Mouse (Mus musculus) CD4-positive helper T cell, adult 2 months (primary cell): Measurements from ENCODE around the gene Galr2.

Experiments
- DNase-seq: peaks from one replicate; pipeline ENCODE4 v3.0.0-alpha.2; 2012; ENCODE audit warnings: low read depth, missing footprints, low spot score

Gene Galr2

DNA sequence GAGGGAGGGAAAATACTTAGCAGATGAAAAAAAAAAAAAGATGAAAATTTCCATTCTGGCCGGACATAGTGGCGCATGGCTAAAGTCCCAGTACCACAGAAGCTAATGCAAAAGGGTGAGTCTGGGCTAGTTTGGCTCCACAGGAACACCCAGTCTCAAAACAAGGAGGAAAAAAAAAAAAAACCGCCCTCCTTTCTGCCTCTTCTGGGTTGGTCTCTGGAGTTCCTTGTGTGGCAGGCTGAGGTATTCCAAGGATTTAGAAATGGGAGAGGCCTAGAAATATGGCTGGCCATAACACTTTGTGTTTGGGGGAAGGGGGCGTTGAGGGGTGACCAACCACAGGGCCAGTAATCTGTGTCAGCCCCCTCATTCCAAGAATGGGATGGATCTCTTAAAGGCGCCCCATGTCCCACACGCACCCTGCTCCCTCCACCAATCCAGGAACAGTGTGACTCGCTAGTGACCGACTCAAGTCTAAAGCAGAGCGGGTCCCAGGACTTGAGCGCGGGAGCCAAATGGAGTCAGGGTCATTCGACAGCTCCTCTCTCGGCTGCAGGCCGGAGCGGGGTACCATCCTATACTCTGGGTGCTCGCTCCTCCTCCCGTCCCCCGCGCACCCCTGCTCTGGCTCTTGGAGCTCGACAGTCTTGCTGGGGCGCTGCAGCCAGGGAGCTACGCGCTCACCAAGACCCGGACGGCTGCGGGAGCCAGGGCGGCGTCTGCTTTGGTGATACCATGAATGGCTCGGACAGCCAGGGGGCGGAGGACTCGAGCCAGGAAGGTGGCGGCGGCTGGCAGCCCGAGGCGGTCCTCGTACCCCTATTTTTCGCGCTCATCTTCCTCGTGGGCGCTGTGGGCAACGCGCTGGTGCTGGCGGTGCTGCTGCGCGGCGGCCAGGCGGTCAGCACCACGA, at the start of gene Galr2:
Gene Galr2 (plus strand): TSS at position 189 of the 913 bp plus-strand sequence.
- DNase-seq, result no peak

DNA sequence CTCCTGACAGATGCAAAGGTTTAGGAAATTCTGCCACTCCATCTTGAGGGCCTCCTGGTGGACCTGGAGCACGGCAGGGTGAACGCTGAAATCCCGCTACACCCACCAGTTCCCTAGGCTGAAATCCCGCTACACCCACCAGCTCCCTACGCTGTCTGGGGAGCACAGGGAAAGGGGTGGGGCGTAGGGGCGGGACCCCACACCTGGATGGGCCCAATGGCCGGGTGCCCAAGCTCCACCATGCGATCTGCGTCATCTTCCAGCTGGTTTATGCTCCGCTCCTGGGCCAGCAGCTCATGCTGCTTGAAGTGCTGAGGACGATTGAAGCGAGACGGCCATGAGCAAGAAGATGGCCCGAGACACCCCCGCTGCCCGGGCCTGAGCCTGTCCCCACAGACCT, 48.3 kb upstream of the Galr2 start:
- no peak for DNase-seq

DNA sequence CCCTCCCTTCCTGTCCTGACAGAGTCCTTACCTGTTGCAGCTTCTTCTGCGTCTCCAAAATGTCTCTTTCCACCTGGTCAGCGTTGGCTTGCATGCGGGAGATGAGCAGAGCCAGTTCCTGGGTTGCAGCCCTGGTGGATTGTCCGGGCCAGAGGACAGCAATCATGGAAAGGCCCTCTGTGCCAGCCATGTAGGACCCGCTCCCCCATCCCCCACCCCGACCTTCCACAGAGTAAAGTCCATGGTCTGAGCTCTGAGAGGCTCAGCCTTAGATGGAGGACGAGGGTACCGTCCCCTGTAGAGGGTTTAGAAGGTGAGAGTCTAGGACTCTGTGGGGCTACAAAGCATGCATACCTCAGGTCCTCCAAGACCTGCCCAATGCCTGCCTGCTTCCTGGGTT, 45.8 kb upstream of the Galr2 start:
- DNase-seq, result no peak

DNA sequence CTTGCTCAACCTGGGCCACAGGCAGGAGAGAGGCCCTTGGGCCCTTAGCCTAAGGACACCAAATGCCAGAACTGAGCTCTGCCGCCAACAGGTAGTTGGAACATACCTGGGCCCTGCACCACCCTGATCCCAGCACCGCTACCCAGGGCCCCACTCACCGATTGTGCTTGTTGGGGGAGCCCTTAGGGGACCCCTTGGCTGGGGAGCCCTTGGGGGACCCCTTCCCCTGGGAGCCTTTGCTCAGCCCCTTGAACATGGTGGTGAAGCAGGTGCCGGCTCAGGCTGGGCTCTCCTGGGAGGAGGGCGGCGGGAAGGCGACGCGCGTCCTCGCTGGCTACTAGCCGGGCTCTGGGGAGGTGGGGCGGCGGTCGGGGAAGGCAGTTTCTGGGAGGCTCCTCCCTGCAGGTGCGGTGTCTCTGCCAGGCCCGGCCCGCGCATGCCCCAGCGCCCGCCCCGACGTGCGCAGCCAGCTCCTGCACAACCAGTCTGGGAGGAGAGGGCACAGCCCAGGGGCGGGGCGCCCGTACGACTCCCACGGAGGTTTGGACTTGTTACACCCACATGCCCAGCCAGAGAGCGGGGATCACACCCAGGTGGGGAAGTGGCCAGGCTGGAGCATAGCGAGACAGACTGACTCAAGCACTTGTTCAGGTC, 42.9 kb upstream of the Galr2 start, which contains the start of gene Evpl:
Gene Evpl (minus strand): TSS at position 336 of the 654 bp plus-strand sequence.
- DNase-seq, result peak; percentile 77

DNA sequence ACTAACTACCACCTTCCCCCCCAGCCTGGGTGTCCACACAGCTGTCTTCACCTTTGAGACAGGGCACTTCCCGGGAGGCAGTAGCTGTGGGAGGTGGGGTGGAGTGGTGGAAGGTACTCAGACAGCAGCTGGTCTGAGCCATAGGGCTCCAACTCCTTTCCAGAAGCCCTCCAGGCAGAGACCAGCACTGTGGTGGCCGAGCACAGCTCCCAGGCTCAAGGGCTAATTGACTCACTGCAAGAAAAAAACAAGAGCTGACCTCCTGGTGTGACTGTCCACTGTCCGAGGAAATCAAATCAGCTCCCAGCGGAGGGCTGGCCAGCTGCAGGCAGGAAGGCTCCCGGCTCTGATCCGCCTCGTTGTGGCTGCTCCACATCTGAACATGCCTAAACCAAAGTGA, 40.9 kb upstream of the Galr2 start:
- no peak for DNase-seq

DNA sequence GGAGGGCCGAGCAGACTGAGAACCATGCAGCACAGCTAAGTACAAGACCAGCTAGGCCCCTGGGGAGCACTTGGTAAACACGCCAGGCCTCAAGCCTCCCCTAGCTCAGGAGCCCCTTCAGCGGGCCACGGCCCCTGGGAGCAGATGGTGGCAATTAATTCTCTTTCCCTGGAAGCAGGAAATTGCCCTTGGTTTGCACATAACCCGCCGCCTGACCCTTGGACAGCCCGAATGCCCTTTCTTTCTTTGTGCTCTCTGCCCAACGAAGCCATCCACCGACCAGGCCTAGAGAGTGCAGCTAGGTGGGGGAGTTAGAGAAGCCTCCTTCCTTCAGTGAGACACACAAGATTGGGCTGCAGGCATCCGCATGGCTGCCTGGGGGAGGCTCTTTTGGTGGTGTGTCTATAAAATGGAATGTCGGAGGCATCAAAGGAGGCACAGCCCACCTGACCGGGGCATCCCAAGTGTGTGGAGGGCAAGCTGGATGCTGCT, 38.9 kb upstream of the Galr2 start:
- DNase-seq, result no peak

DNA sequence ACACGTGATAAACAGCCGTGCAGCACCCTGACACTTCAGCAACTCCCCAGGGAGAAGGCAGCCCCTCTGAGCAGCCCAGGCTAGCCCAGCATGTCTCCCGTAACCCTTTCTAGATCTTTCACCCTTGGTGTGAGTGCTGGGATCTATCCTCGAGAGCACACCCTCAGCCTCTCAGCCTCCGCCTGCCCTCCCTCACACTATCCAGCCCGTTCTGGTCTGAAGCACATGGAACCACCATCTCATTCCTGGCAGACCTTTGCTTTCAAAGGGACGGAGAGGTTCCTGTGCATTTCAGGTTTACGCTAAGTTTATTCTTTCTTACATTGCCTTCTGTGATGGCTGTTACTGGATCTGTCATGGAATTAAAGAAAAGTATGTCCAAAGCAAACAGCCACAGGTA, 36.2 kb upstream of the Galr2 start:
- no peak for DNase-seq

DNA sequence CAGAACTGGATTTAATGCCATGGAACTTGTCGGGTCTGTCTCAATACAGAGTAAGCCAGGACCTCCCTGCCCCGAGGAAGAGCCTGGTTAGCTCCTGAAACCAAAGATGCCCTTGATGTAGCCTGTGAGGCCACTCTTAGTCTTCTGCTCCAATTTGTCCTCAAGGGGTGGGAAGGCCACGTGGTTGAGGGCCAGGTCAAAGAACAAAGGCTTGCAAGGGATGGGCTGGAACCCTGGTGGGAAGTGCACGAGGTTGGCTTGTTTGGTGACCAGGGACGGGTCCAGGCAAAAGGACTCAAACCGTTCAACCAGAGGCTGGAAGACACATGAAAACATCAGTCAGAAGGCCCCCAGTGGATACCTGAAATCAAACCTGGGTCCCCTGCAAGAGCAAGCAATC, 35.1 kb upstream of the Galr2 start:
- no peak for DNase-seq

DNA sequence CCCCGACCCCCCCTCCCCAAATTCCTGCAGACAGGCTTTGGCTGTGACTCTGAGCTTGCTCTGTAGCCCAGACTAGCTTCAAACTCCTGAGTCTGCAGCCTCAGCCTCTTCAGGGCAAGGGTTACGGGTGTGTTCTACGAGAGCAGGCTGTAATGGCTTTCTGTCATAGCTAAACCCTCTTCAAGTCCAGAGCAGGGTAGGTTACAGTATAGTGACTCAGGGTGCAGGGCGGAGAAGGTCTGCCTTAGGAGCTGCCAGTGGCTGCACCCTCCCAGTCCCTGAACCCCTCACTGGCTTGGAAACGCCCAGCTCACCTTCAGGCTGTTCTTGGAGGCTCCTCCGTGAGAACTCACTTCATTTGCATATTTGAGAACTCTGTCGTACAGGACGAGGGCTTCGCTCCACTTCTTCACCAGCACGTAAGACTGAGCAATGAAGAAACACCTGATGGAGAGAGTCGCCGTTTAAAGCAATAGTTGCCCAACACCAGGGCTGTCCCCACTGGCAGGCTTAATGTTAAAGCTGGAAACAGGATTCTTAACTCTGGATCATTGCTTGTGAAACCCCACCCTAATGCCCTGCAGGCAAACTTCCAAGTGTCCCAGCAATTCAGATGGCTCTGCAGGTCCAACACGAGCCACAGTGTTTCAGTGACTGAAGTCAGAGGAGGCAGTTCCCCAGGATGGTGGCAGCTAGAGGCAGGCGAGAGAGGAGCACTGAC, 33.1 kb upstream of the Galr2 start:
- no peak for DNase-seq

DNA sequence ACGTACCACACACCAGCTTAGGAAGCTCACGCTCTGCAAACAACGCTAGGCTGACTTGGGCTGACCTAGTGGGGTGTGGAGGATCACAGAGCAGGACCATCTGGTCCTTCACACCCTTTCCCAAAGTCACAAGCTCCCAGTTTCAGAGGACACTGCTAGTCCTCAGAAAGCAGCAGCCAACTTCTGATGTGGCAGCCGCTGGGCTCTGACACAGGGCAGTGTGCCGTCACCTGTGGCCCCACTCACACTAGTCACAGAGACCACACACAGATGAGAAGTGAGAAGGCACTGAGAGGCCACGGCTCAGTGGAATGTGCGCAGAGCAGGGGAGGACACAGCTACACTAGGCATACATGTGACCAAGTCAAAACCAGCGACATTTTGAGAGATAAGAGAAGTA, 29.8 kb upstream of the Galr2 start:
- no peak for DNase-seq

DNA sequence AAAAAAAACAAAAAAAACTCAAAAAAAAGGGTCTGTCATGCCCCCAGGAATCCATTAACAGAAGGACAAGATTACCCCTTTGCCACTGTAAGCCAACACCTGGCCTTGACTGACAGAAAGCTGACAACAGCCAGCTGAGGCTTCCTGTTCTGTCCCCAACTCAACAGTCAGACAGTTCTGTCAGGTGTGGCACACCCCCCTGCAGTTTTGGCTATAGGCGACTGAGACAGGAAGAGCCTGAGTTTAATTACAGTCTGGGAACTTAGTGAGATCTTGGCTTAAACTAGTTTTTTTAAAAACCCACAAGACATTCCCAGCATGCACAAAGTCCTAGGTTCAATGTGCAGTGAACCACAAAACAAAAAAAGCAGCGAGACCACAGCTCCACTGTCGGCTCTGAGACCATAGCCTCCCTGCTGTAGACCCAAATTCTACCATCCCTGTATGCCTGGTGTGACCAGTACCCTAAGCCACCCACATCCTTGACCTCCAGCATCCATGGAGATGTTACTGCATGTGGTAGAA, 27.6 kb upstream of the Galr2 start:
- DNase-seq, result peak; percentile 22

DNA sequence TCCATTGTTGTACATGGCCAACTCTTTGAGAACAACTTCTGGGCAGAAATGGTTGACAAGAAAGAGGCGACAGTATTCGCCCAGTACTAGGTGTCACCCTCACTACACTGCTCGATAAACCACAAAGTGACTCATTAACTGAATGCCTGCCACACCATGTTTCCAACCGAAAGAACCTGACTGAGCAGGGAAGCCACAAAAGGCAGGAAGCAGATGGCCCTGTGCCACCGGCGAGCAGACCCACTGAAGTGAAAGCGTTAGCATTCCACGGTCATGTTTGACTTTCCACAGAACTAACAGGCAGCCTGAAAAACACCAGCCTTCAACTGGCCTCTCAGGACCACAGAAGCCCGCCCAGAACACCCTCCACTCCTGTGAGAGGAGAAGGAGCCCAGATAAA, 26.1 kb upstream of the Galr2 start:
- peak; percentile 82 for DNase-seq

DNA sequence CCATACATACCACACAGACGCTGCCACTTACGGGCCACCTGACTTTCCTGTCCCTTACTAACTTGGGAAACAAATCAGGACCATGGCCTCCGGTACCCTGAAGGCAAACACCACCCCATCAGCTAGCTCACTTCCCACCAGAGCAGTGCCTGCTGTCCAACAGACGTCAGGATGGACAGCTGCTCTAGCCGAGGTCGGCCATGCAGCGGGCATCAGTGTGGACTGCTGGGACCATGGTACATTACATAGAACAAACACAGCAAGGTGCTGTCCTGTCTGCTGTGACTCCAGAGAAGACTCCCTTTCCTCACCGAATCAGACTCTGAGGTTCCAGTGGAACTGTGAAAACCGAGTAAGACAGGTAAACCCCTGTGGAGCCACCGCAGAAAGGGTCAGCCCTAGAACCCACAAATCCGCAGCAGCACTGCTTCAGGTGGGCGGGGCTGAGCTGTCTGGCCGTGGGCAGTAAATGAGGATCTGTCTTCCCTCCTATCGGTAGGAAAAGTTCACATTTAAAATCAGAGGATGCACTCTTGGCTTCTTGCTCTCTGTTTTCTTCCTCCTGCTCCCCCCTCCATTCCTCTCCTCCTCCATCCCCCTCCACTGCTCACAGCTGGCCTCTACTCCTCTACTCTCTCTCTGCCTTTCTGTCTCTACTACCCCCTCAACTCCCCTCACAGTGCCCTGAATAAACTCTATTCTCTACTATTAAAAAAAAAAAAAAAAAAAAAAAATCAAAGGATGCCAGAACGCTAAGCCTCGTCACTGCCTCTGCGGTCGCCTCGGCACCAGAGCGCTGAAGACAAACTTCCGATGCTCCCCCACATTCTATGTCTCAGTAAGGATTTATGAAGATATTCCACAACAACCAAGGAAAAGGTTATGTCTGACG, 25.4 kb upstream of the Galr2 start:
- DNase-seq, result peak; percentile 50

DNA sequence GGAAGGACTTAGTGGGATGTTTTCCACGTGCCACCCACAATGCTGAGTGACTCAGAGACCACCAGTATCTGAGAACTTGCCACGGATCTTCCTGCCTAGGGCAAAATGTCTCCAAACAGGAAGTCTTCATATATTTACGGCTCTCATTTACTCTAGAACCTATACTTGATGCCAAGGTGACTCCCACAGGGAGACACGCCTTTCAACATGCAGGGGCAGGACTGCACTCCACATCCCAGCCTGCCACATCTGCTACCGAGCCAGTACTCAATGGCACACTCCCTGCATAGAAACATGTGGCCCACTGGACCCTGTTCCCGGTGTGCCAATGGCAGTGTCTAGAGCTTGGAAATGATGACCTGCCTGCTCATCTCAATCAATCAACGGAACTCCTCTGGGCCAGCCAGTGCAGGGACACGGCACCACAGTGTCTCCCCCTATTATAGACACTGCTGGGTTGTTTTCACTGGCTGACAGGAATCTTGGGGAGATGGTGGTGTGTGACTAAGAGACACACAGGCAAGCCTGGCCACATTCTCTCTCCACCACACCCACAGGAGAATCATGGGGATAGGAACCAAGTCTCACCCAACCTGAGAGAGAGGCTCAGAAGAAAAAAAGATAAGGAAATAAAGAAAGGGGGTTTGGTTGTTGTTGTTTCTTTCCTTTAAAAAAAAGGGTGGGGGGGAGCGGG, 24.6 kb upstream of the Galr2 start:
- peak; percentile 68 for DNase-seq

DNA sequence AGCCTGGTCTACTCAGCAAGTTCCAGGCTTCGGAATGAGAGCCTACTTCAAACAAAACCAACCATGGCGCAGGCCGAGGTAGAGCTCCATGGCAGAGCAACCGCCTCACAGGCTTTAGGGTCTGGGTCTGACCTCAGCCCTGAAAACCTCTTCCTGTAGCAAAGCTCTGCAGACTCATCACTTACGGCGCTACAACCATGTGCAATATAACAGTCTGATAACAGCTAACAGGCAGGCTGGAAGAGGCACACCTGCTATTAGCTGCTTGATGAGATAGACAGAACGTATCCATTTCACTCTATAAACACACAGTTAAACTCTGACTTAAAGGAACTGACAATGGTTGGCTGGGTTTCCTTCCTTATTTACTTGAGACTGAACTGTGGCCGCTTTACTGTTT, 21.3 kb upstream of the Galr2 start:
- DNase-seq, result peak; percentile 25

DNA sequence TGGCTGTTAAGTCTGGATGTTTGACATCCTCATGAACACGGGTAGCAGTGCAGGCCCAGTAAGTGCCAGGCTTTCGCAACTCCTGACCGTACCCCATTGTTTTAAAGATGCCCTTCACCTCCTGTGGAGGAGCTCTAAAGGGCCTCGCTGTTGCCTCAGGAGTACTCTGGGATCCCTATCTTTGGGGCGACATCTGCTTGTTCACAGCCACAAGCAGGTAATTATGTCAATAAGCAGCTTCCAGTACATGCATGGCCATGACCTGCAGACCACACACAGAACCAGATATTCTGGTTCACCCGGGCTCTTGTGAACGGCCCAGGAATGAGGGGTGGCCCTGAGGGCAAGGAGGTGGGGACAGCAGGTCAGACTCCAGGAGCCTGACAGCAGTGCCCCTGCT, 20.5 kb upstream of the Galr2 start:
- no peak for DNase-seq

DNA sequence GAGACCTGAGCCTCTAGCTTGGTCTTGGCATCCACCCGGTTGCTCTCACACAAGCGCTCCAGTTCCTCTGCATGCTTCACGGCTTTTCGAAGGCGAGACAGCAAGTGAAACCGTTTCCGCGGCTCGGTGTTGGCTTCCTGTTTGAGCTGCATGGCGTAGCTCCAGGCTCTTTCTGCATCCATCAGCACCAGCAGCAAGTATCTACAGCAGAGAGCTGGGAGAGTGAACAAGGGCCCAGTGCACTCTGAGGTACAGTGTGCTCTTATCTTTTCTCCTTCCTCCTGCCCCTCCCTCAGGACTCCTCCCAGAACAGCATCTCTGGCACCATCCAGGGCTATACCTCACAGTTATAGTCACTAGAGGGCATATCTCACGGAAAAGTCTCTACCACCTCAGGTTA, 15.4 kb upstream of the Galr2 start:
- peak; percentile 49 for DNase-seq

DNA sequence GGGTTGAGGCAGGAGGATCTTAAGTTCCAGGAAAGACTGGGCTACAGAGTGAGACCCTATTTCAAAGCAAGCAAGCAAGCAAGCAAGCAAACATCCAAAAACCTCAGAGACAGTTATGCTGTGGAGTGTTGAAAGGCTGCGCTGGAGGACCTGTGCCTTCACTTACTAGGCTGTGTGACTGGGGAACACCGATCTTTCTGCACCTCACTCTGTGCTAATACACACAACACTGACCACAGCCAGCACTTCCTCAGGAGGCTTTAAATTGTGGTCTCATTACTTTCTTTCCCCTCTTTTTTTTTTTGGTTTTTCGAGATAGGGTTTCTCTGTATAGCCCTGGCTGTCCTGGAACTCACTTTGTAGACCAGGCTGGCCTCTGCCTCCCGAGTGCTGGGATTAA, 14.9 kb upstream of the Galr2 start:
- DNase-seq, result no peak

DNA sequence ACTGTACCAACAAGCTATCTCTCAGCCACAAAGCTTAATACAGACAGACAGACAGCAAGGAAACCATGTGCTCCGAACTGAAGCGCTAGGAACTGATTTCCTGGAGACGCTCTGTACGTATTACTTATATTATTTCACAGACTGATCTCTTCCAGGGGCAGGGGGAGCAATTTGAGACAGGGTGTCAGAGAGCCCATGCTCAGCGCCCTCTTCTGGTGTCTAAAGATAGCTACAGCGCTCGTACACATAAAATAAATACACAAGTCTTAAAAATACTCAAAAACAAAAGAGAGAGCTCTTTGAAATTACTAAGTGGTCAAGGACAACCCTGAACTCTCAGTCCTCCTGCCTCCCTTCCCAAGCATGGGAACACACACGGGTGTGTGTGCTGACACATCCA, 13.1 kb upstream of the Galr2 start:
- no peak for DNase-seq

DNA sequence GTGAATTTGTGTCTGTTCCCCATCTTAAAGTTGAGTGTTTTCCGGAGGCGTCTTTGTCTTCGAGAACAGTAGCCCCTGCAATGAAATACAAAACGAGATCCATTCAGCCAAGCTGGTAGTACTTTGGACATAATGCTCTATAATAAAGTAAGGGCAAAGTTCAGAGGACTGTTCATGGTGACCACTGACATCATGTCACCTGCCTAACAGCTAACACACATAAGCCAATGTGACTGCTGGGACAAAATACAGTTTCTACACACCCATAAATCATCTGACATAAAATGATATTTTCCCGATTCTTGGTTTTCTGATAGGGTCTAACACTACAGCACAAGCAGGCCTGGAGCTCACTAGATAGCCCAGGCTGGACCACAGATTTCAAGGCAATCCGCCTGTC, 12.4 kb upstream of the Galr2 start:
- DNase-seq, result no peak
